Mouse (Mus musculus): ENCODE data around the gene Gm21708.
"Not testable (repeated sequence)": the region's sequence is repeated elsewhere in the genome, so short reads cannot be mapped to it uniquely, and the experiment has no call there.

Gm21708 gene

GRCm38 (mm10) chrY:3410067-3410466, at the start of gene Gm21708, which contains the start of gene Gm21704:
Gene Gm21708 (minus strand): TSS chrY:3410167.
Gene Gm21704 (minus strand): TSS chrY:3410167.
- not testable (repeated sequence) for DNase-seq (ENCODE audit: low spot score)
